17 mouse cellular contexts compared by ENCODE assay signal in genomic region chr10:115465072-115465471, GRCm38 (mm10).
"Had no signal": no experiment of that assay in that cellular context is flagged by ENCODE, and none has a peak within 500 bp of the region (broad histone marks: within the 10 kb centered on the region; RNA-seq: fewer than 3 reads in every experiment).

No protein-coding gene starts in this region.

- DNase-seq: liver, postnatal 0 days; lung, adult 2 months; lung, postnatal 14 days; lung, postnatal 36 days; midbrain, embryonic 14.5 days; right cerebral cortex, postnatal 14 days; thymus, adult 2 months; thymus, postnatal 25 days; thymus, postnatal 4 days had no signal

- H3K27me3 ChIP-seq: lung, embryonic 15.5 days; neural tube, embryonic 13.5 days; stomach, embryonic 15.5 days had no signal

- H3K9me3 ChIP-seq: lung, embryonic 15.5 days; neural tube, embryonic 13.5 days; stomach, embryonic 15.5 days had no signal

- H3K9ac ChIP-seq: liver, postnatal 0 days; lung, embryonic 15.5 days; neural tube, embryonic 13.5 days; stomach, embryonic 15.5 days had no signal

- ATAC-seq: liver, postnatal 0 days; midbrain, embryonic 16.5 days had no signal

- H3K36me3 ChIP-seq: lung, embryonic 15.5 days; neural tube, embryonic 13.5 days; stomach, embryonic 15.5 days had no signal

- H3K27ac ChIP-seq: lung, embryonic 15.5 days; macrophage; neural tube, embryonic 13.5 days; stomach, embryonic 15.5 days; stomach, postnatal 0 days had no signal

- H3K4me3 ChIP-seq: lung, embryonic 15.5 days; megakaryocyte, embryonic 14.5 days; neural tube, embryonic 13.5 days; stomach, embryonic 15.5 days had no signal

- H3K4me2 ChIP-seq: lung, embryonic 15.5 days; midbrain, embryonic 11.5 days; neural tube, embryonic 13.5 days; stomach, embryonic 15.5 days had no signal

- H3K4me1 ChIP-seq: megakaryocyte, embryonic 14.5 days; stomach, embryonic 15.5 days had no signal
